Mouse (Mus musculus): ENCODE data around the gene Ak9.

Ak9 gene

DNA sequence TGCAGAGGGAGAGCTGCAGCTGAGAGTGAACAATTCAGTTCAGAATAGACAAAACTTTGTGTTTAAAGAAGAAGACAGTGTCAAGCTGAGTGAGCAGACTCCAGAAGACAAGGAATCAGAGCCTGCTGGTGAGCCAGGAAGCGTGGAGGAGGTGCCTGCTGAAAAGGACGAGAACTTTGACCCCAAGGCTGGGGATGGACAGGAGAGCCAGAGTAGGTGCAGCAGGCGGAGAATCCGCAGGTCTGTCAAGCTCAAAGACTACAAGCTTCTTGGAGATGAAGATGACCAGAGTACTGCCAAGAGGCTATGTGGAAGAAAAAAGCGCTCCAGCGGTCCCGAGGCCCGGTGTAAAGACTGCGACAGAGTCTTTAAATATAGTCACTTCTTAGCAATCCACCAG lies 147.9 kb downstream of the Ak9 start:
- no peak for DNase-seq (ENCODE audit: low spot score)

DNA sequence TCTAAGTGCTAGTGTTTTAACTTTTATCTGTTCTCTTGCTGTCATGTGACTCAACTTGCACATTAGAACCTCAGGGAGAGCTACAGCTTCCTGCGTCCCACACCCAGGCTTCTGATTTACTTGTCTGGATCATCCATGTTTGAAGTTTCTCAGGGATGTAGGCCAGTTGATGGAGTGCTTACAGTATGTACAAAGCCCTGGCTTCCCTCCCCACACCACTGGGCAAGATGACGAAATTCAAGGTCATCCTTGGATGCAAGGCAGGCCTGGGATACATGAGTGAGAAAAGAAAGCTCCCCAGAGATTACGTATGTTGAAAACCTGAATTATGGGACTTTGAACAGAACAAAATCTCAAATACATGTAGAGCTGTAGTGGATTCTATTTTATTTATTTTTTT lies 149.0 kb downstream of the Ak9 start:
- DNase-seq (ENCODE audit: low spot score) = no peak

DNA sequence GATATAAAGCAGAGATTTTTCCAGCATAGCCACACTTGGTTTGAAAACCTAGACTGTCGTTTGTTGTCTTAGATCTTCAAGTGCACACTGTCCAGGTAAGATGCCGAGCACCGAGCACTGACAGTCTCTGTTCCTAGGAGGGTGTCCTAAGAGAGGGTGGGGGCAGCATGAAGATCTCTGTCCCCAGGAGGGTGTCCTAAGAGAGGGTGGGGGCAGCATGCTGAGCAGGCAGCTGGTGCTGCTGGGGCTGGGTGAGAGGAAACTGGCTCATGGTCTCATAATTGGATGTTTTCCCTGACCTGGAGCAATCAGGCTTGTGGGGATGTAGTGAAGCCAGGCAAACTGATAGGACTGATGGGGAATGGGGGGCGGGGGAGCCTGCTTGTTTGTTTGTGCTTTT lies 156.2 kb downstream of the Ak9 start:
- no peak for DNase-seq (ENCODE audit: low spot score)

DNA sequence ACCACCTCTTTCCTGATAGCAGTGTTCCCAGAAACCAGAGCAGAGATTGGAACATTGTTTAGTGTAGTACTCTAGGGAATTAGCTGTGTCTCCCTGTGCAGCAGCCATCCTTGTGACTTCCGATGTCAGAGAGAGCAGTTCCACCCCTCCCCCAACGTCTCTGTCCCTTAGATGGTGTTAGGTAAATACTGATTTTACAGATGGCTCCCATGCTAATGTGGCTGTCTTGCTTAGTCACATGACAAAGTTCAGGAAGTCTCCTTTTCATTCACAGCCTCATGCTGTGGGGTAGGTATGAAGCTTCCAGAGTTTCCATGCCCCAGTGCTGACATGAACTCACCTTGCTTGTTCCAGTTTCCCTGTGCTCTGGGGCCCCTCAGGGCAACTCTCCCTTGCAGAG lies 156.7 kb downstream of the Ak9 start:
- DNase-seq (ENCODE audit: low spot score) = no peak

DNA sequence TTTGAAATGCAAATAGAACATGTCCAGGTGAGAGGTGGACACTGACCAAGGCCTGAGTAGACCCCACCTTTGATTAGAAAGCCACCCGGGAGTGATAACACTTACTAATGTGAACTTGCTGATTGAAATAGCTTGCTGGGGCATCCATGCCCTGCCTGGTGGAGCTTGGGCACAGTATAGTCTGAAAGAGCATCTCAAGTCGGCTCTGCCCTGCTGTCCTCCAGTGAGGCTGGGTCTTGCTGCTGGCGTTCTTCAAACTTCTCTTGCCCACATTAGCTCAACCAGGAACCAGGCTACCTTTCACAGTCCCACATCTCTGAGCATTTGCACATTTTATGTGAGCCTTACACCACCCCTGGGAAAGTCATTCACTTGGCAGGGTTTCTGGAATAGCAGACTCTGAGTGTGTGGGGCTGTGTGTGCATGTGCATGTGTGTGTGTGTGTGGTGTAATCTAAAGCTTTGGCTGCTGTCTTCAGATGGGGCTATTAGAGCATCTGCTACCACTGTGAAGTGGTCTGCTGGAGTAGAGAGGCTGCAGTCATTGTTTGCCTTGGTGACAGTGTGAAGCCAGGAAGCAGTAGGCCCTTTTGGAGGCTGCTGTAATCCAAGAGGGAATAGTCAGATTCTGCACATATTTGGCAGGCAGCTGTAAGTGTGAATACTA lies 157.4 kb downstream of the Ak9 start:
- peak; percentile 23 for DNase-seq (ENCODE audit: low spot score)

DNA sequence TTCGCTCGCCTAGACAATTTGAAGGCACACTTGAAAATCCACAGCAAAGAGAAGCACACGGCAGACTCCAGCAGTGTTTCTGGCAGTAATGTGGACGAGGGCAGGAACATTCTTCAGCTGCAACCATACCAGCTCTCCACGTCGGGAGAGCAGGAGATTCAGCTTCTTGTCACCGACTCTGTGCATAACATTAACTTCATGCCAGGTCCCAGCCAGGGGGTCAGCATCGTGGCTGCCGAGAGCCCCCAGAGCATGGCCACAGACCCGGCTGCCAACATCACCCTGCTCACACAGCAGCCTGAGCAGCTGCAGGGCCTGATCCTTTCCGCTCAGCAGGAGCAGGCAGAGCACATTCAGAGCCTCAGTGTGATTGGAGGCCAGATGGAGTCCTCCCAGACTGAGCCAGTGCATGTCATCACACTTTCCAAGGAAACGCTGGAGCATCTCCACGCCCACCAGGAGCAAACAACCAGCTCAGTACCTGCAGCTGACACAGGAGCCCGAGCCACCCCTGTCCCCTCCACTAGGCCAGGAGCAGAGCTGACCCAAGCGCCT lies 160.7 kb downstream of the Ak9 start:
- DNase-seq (ENCODE audit: low spot score) = no peak

DNA sequence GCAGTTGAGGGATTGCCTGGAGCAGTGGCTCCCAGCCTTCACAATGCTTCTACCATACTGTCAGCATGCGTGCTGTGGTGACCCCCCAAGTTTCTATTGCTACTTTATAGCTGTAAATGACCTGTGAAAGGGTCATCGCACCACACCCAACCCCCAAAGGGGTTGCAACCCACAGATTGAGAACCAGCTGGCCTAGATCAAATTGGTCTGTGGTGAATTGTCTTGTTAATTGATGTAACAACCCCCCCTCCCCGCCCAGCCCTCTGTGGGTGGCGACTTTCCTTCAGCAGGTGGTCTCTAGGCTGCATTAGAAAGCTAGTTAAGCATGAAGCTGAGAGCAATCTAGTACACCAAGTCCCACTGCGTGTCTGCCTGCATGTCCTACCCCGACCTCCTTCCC lies 163.5 kb downstream of the Ak9 start:
- no peak for DNase-seq (ENCODE audit: low spot score)

DNA sequence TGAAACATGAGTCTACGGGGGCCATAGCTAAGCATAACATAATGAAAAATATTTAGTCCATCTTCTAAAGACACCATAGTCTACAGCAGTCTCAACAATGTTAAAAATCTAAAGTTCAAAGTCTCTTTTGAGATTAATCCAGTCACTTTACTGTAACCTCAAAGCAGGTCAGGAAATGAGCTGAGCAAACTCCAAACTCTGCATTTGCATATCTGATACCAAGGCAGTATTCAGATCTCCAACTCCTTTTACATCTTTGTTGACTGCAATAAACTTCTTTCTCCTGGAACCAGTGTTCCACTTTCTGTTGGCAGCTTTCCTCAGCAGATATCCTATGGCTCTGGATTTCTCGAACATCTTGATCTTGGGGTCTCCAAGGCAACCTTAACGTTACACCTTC lies 166.9 kb downstream of the Ak9 start:
- DNase-seq (ENCODE audit: low spot score) = no peak

DNA sequence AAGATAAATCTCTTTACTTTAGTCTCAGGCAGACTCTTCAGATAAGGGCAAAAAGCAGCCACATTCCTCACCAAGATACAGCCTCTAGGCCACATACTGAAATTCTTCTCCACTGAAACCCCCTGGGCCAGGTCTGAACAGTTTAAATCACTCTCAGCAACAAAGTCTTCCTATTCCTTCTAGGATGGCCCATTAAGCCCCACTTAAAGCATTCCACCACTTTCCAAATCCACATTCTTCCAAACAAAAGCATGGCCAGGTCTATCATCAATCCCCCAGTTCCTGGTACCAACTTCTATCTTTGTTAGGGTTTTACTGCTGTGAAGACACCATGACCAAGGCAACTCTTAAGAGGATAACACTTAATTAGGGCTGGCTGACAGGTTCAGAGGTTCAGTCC lies 168.8 kb downstream of the Ak9 start:
- no peak for DNase-seq (ENCODE audit: low spot score)

DNA sequence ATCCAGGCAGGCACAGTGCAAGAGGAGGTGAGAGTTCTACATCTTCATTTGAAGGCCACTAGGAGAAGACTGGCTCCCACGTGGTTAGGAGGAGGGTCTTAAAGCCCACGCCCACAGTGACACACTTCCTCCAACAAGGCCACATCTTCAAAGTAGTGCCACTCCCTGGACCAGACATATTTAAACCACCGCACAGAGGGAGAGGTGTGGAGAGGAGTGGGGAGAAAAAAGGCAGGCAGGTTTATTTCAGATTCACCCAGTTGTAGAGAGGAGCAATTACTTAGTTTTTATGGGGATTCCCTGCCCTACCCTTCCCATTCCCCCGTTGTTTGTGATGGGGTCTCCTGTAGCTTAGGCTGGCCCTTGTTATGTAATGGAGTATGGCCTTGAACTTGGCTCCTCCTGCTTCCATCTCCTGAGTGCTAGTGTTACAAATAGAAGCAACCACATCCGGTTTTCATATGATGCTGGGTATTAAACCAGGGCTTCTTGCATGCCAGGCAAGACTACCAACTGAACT lies 169.2 kb downstream of the Ak9 start:
- DNase-seq (ENCODE audit: low spot score) = no peak

DNA sequence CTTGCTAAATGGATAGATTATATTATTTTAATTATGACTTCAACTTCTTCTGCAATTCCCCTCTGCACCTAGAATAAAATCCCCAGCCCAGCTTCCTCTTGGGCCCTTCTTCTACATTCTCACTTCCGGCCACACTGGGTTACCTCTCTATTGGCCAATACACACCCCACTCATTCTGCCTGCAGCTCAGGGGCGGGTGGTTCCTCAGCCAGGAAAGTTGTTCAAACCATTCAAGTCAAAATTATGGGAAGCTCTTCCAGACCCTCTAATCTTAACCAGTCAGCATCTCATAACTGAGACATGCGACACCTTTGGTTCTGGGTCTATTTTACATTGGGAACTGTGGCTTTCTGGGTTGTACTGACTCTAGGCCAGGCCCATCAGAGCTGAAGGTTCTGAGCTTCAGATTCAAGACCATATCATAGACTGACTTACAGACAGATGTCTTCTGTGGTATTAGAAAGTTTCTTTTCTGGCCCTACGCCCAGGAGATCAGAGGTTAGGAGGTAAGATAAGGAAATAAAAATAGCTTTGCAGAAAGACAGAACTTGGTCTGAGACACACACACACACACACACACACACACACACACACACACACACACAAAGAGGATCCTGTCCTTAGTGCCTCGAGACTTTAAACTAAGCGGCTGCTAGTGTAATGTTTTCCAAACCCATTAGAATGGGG lies 170.1 kb downstream of the Ak9 start:
- peak; percentile 39 for DNase-seq (ENCODE audit: low spot score)

DNA sequence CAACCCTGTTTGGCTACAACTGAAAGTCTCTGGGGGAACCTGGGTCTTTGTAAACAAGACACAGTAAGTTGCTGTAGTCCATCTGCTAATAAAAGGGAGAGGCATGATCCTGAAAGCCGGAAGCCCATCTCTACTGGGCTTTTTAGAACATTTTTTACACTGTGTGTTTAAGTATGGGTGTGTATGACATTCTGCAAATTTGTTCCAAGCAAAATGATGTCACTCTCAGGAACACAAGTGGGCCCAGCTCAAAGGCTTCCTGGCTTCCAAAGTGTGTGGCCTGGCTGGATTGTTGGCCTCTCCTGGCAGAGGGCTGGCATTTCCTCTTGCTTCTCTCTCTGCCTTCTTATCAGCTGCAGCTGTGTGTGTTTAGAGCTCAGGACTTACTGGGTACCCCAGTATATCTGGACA lies 171.2 kb downstream of the Ak9 start:
- peak; percentile 36 for DNase-seq (ENCODE audit: low spot score)

DNA sequence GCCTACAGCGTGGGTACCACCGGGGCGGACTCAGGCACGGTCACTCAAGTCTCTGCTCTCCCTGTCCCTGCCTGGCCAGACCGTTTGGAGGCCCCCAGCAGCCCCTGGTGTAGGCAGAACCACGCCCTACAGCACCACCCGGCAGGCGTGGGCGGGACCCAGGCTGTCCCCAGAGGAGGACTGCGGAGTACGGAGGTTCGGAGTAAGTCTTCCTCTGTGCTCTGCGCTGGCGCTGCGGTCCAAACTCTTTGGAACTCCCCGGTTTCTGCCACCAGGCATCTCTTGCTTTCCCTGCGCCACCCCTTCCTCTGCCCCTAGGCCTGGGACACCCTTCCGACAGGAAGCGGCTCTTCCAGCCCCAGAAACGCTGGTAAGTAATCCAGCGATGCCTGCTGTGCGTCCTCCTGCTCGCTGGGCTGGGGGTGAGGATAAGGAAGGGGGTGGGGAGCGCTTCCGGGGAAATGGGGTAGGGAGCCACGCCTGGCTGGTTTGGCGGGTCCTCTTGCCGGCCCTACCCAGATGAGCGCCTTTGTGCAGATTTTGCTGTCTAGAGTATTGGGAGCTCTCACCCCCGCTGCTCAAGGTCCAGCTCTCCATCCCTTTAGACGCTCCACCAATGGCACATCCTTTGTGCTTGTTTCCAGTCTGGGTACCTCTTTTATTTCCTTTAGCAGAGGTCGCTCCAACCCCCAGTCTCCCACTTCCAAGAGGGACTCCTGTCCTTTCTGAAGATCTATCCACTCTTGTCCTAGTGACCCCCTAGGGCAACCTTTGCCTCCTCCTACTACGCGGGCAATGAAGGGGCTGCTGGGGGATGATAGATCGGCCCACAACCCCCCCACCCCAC lies 172.6 kb downstream of the Ak9 start, which contains the start of gene Mical1:
Gene Mical1 (plus strand): TSS at position 144 of the 847 bp plus-strand sequence.
- peak; percentile 26 for DNase-seq (ENCODE audit: low spot score)

DNA sequence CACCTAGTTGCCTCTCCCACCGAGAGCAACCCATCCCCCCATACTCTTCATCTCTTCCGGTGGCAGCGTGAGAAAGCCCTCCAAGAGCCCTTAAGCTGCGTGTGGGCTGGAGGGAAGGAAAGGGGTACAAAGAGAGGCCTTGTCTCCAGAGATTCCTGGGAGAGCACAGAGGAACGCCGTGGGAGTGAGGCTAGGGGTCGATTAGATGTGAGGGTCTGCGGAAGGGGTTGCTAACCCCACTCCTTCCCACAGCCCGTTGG lies 173.2 kb downstream of the Ak9 start:
- DNase-seq (ENCODE audit: low spot score) = peak; percentile 14

DNA sequence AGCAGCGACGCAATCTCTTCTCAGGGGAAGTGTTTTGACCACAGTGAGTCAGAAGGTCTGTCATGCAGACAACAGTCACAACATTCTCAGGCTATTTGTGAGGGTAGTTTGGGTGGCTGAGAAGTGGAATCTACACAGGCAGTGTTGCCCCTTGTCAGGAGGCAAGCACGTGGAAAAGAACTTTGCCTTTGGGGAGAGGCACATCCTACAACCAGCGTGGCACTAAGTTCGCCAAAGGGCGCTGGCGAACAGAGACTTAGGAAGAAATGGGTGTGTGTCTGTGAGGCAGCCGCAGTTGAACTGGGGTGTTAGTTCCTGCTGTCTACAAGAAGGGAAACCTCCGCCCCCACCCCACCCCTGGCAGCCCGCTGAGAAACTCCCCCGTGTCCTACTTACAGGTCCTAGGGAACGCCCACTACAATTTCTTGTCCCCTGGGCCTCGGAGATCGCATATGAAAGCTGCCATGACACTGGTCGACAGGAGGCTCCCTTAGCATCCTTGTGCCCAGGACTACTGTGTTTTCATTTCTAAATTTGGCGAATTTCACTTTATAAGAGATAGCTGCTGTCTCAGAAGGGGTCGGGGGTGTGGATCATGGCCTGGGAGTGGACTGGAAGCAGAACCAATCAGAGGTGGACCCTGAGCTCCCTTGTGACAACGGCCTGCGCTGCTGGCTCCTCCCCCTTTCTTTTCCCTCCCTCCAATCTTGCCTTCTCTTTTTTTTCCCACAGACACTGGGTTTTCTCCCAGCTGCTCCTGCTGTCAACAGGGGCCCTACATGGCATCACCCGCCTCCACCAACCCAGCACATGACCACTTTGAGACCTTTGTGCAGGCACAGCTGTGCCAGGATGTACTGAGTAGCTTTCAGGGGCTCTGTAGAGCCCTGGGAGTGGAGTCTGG lies 173.8 kb downstream of the Ak9 start:
- peak; percentile 85 for DNase-seq (ENCODE audit: low spot score)

DNA sequence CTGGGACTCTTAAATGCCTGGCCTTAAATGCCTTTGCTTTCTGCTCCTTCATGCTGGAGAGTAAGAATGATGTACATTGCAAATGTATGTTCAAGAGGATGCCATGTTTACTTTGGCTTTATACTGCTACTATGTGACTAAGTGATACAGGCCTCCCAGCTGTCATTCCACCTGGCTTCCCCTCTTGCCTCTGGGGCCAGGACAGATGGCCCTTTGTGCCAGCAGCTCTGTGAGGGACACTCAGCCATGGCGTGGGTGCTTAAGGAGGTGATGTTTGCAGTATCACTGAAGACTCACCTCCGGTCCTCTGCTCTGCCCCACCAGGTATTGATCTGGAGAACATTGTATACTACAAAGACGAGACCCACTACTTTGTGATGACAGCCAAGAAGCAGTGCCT lies 176.2 kb downstream of the Ak9 start:
- no peak for DNase-seq (ENCODE audit: low spot score)

DNA sequence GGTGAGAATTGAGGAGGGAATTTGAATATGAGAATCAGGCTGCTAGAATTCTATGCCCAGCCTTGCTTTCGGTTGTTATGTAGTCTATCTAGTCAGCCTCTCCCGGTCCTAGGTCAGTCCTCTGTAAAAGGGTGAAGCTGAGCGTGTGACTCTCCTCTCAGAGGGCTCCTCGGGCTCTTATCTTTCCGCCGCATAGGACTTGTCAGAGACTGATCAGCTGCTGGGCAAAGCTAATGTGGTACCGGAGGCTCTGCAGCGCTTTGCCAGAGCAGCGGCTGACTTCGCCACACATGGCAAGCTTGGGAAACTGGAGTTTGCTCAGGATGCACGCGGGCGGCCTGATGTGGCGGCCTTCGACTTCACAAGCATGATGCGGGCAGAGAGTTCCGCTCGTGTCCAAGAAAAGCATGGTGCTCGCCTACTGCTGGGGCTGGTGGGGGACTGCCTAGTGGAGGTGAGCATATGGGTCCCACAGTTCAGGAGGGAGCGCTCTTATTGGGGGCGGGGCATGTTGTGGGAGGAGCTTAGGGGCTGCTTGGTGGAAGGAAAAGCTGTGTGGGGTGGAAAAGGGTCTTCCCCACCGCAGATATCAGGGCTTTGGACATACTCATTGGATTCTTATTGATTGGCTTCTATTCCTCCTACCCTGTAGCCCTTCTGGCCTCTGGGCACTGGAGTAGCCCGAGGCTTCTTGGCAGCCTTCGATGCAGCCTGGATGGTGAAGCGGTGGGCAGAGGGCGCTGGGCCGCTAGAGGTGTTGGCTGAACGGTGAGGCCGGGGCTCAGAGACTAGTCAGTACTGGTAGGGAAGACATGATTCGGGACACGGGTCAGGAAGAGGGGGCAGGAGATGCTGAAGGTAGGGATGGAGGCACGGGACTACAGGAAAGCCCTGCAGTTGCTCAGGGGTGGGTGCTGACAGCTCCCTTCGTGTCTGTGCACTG lies 177.4 kb downstream of the Ak9 start:
- no peak for DNase-seq (ENCODE audit: low spot score)

DNA sequence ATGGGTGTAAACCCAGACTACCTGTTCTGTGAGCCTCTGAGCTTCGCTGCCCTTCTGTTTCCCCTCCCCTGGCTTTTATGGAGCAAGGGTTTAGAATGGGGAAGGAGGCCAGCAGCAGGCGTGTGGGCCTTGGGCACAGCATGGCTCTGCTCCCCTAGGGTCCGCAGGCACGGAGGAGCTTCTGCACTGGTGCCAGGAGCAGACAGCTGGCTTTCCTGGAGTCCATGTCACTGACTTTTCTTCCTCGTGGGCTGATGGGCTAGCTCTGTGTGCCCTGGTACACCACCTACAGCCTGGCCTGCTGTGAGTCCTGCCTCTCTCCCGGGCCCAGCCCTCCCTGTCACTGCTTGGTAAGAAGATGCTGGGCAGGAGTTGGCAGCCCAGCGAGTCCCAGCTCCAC lies 178.7 kb downstream of the Ak9 start:
- DNase-seq (ENCODE audit: low spot score) = no peak
